Mouse (Mus musculus) thymus, adult 2 months (tissue): ENCODE measurements at regions not wholly inside any gene's neighbourhood (a gene's known extent, or its start where the extent isn't known, plus 50 kb on each side); places are given as distances from the start of the nearest gene placed in this dataset.

Experiments used
- CTCF ChIP-seq: fragments of 200-500 bp; IDR thresholded peaks from 2 replicates; pipeline ENCODE4 v1.5.1; 2012; ENCODE audit warnings: mild to moderate bottlenecking, control low read depth, low read length, moderate library complexity, borderline replicate concordance; ENCODE audit not compliant: control insufficient read depth, poor library complexity, insufficient read depth; ENCODE audit errors: extremely low read depth
- POLR2A ChIP-seq: fragments of 200-500 bp; IDR thresholded peaks from 2 replicates; pipeline ENCODE4 v1.6.1; 2012; ENCODE audit warnings: mild to moderate bottlenecking, low read length, control low read depth, moderate library complexity; ENCODE audit not compliant: control insufficient read depth, poor library complexity, insufficient read depth; ENCODE audit errors: extremely low read depth

DNA sequence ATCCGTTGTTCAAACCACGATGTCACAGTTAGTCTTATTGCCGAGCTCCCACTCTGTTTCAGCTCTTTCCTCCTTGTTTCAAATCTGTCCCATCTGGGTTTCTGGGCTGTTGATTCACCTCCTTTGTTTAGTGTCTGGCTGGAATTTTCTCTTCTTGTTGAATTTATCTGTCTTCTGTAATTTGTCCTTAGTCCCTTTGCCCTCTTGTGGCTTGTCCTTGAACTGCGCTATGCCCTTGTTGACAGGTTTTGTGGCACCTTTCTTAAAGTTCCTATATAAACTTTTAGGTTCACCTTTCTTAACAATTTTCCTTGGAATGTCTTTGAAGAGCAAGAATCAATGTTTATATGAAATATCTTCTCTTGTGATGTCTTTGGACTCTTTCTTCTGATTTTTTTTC lies 658.2 kb downstream of the Rps29 start:
- no peak for TF ChIP-seq POLR2A
- no peak for TF ChIP-seq CTCF
